Mouse (Mus musculus) heart, postnatal 0 days (tissue): ENCODE measurements around the gene Psmg3. TPM values are rescaled to one million over a fixed set of nuclear protein-coding genes. Genes with fewer than 3 reads are reported as not detected.
A peak's percentile ranks its signal among the peaks of the same experiment; 100 is the strongest.

Source experiments
- ATAC-seq: fragments of 200-750 bp; cut with Nextera tagmentation; 2 replicates; pipeline ENCODE4 v1.8.0; 2017; ENCODE audit warnings: low read depth, moderate number of reproducible peaks, moderate library complexity; ENCODE audit not compliant: insufficient read depth
- DNase-seq: peaks from one replicate; pipeline ENCODE4 v3.0.0-alpha.2; 2016; ENCODE audit warnings: low spot score
- H3K27ac ChIP-seq: fragments of 300-500 bp; sonication (generic); 2 replicates; pipeline ENCODE4 v1.5.1; 2014; ENCODE audit warnings: low read depth, mild to moderate bottlenecking
- H3K27me3 ChIP-seq: fragments of 300-500 bp; sonication (generic); 2 replicates; pipeline ENCODE4 v1.6.1; 2014; ENCODE audit warnings: low read length, mixed read lengths; ENCODE audit not compliant: control insufficient read depth, insufficient read depth
- H3K36me3 ChIP-seq: fragments of 300-500 bp; sonication (generic); replicated peaks from 2 replicates; pipeline ENCODE4 v1.6.1; 2014; ENCODE audit warnings: low read length, mixed read lengths; ENCODE audit not compliant: control insufficient read depth, insufficient read depth
- H3K4me1 ChIP-seq: fragments of 300-500 bp; sonication (generic); 2 replicates; pipeline ENCODE4 v1.6.1; 2014; ENCODE audit warnings: antibody characterized with exemption; ENCODE audit not compliant: control insufficient read depth, insufficient read depth
- H3K4me2 ChIP-seq: fragments of 300-500 bp; sonication (generic); 2 replicates; pipeline ENCODE4 v1.6.1; 2014; ENCODE audit warnings: low read depth, mild to moderate bottlenecking, low read length, moderate library complexity
- H3K4me3 ChIP-seq: fragments of 300-500 bp; sonication (generic); 2 replicates; pipeline ENCODE4 v1.5.1; 2014; ENCODE audit warnings: low read depth, low read length
- H3K9ac ChIP-seq: fragments of 300-500 bp; sonication (generic); replicated peaks from 2 replicates; pipeline ENCODE4 v1.6.1; 2014; ENCODE audit warnings: low read depth, low read length, mixed read lengths
- H3K9me3 ChIP-seq: fragments of 300-500 bp; sonication (generic); replicated peaks from 2 replicates; pipeline ENCODE4 v1.6.1; 2016; ENCODE audit warnings: low read length; ENCODE audit not compliant: control insufficient read depth
- CTCF ChIP-seq: IDR thresholded peaks from 2 replicates; pipeline ENCODE4 v1.5.1; 2016; ENCODE audit warnings: antibody characterized with exemption, control low read depth, low read depth
- EP300 ChIP-seq: IDR thresholded peaks from 2 replicates; pipeline ENCODE4 v1.6.1; 2016; ENCODE audit warnings: antibody characterized with exemption, low read depth
- WGBS: fragments of 180-500 bp; shearing (Covaris S2); extraction: QIAGEN DNeasy Blood & Tissue Kit; methylation state at CpG from one replicate; pipeline ENCODE4 v1.1.7; 2014; 5-methylcytosine and 5-hydroxymethylcytosine counted together
- polyA plus RNA-seq: library from polyadenylated mRNA; unstranded; fragments of >200 nt; fragmentation: Nextera tagmentation; extraction: Ambion mirVana; gene quantifications from 2 replicates; pipeline ENCODE4 v1.2.1, GENCODE M21; 2015
- total RNA-seq: library from RNA; depleted of rRNA; stranded (reverse); fragments of >200 nt; gene quantifications from 2 replicates; pipeline ENCODE4 v1.2.3, GENCODE M21; 2014; ENCODE audit warnings: low replicate concordance

Psmg3 gene
- total and polyA plus RNA-seq, 2 experiments from 2014 or later: 33.9 to 43.2 TPM

DNA sequence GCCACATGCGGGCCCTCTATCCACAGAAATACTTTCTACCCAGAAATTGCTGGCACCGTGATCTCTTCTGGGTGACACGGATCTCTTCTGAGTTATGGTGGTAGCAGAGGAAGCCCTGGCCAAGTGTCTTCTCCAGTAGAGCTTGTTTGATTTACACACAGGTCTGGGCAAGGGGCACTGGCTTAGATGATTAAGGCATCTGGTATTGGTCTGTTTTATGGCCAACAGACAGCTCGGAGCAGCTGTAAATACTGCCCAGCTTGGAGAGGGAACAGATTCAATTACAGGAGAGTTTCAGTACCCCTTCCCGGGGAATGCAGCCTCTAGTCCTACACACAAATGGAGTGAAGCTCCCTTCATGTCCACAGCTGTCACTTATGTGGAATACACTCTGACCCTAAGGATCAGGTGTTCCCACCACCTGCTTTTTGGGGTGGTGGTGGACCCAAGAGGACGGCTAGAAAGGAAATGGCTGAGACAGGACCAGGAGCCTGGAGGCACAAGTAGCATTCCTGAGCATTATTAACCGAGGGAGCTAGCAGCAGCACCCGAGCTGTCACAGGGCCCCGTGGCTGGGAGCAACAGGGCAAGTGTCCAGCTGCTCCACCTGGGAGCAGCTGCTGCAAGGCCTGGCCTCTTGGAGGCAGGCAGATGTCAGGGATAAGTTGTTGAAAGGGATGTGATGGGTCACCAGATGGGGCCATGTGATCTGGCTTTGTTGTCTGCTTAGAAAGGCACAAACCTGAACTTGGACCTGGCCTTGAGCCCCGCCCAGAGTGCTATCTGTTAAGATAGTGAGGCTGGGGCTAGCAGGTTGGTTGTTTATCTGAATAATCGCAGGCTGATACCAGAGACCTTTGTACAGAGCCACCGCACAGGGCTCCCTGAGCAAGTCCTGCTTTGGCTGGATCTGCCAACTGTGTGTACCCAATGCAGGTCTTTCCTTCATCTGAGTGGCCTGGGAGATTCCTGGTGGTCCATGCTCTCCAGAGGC lies 4.9 kb downstream of the Psmg3 start:
- Histone ChIP-seq H3K27ac (no peak overlapping the region), H3K36me3 (peaks cover 18% of the 10 kb centered on the region; the same call in 1 of the 2 replicates), H3K4me1 (peaks cover 8% of the 10 kb centered on the region), H3K4me3 (no peak overlapping the region), H3K27me3 (no peaks in the 10 kb centered on the region), H3K9me3 (no peaks in the 10 kb centered on the region), H3K4me2 (no peak overlapping the region), H3K9ac (no peak overlapping the region)
- ATAC-seq: no peak
- no peak for DNase-seq
- TF ChIP-seq CTCF (no peak), EP300 (no peak)
- 73% methylated on average over 12 of the region's 12 CpGs for WGBS

- H3K4me2 ChIP-seq: no peak within 1 kb of the TSS
- no peak within 1 kb of the TSS for H3K4me3 ChIP-seq
- H3K36me3 ChIP-seq: peaks cover 18% of the 10 kb centered on the region; the same call in 1 of the 2 replicates
- no peak within 1 kb of the TSS for H3K27ac ChIP-seq
- 76% methylated on average over 9 of the region's 9 CpGs for WGBS
- ATAC-seq: no peak
- H3K27me3 ChIP-seq: no peaks in the 10 kb centered on the region
- TF ChIP-seq CTCF: no peak
- TF ChIP-seq EP300: no peak
- peaks cover 6% of the 10 kb centered on the region for H3K4me1 ChIP-seq
- H3K9me3 ChIP-seq: no peaks in the 10 kb centered on the region
- DNase-seq: no peak
- no peak within 1 kb of the TSS for H3K9ac ChIP-seq
These were observed 7.0 kb downstream of the Psmg3 start, which contains the start of gene Tmem184a for GRCm38 (mm10) chr5:139819538-139820181. Gene Tmem184a, minus strand, starts transcription at chr5:139819917.

GRCm38 (mm10) chr5:139818801-139819200 lies 7.9 kb downstream of the Psmg3 start:
- Histone ChIP-seq H3K4me1 (peaks cover 6% of the 10 kb centered on the region), H3K4me2 (no peak overlapping the region), H3K36me3 (0 out of 2 replicates have a peak, but pooled peaks cover 16% of the 10 kb centered on the region), H3K9me3 (no peaks in the 10 kb centered on the region), H3K4me3 (no peak overlapping the region), H3K27ac (no peak overlapping the region), H3K9ac (no peak overlapping the region), H3K27me3 (peaks cover 4% of the 10 kb centered on the region; the same call in 1 of the 2 replicates)
- TF ChIP-seq CTCF (peak; percentile 62), EP300 (no peak)
- WGBS: 32% methylated on average over 4 of the region's 4 CpGs
- peak; percentile 49; the same call in 1 of the 2 replicates for ATAC-seq
- no peak for DNase-seq

- no peak for DNase-seq
- Histone ChIP-seq H3K36me3 (0 out of 2 replicates have a peak, but pooled peaks cover 9% of the 10 kb centered on the region), H3K27ac (no peak overlapping the region), H3K4me3 (no peak overlapping the region), H3K27me3 (peaks cover 8% of the 10 kb centered on the region; the same call in 1 of the 2 replicates), H3K4me2 (no peak overlapping the region), H3K9ac (no peak overlapping the region), H3K9me3 (no peaks in the 10 kb centered on the region), H3K4me1 (peaks cover 6% of the 10 kb centered on the region)
- no peak for ATAC-seq
- WGBS: 69% methylated on average over 3 of the region's 3 CpGs
- TF ChIP-seq CTCF (no peak), EP300 (no peak)
These were observed 8.6 kb downstream of the Psmg3 start for GRCm38 (mm10) chr5:139818056-139818455.

GRCm38 (mm10) chr5:139817292-139817691 lies 9.4 kb downstream of the Psmg3 start:
- Histone ChIP-seq H3K36me3 (0 out of 2 replicates have a peak, but pooled peaks cover 1% of the 10 kb centered on the region), H3K9ac (no peak overlapping the region), H3K27ac (no peak overlapping the region), H3K4me2 (no peak overlapping the region), H3K4me3 (no peak overlapping the region), H3K4me1 (peaks cover 6% of the 10 kb centered on the region), H3K27me3 (peaks cover 8% of the 10 kb centered on the region; the same call in 1 of the 2 replicates), H3K9me3 (no peaks in the 10 kb centered on the region)
- no peak for ATAC-seq
- TF ChIP-seq CTCF: peak; percentile 73
- TF ChIP-seq EP300: no peak
- no peak for DNase-seq
- 0% methylated on average over 1 of the region's 1 CpGs for WGBS
